Mouse (Mus musculus) urinary bladder, adult 18-20 months (tissue): ENCODE measurements at regions not wholly inside any gene's neighbourhood (a gene's known extent, or its start where the extent isn't known, plus 50 kb on each side); places are given as distances from the start of the nearest gene placed in this dataset.

Source experiments
- DNase-seq, 2 experiments: peaks; one replicate each; pipeline ENCODE4 v3.0.0; 2022; ENCODE audit warnings: low spot score in 2 of 2, mixed read lengths in 2 of 2

GRCm38 (mm10) chr13:28645881-28646280 lies 307.6 kb downstream of the Sox4 start:
- no peak for DNase-seq

- DNase-seq, result no peak
Observed at GRCm38 (mm10) chr13:28644846-28645574, 308.5 kb downstream of the Sox4 start.

GRCm38 (mm10) chr13:28640826-28641225 lies 312.7 kb downstream of the Sox4 start:
- DNase-seq, result no peak

GRCm38 (mm10) chr13:28635230-28635950 lies 318.1 kb downstream of the Sox4 start:
- no peak for DNase-seq

DNA sequence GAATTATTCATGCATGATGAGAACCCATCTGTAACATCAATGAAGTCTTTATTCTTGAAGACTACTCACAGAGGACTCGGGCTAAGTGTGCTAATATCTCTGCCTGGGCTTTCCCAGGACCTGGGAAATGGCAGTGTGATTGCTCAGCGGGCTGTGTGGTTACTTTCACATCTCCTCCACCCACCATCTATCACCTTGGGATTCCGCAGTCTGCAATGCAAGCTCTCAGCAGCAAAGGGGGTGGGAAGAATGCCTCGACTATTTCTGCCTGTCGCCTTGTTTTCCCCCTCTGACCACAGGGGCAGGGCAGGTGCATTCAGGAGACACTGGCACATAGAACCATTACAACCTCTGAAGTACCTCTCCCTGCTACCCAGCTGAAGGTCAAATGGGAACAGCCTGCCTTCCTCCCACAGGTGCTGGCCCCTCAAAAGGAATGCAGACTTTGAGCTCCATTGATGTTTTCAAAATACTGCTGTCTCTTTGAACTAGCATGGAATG lies 319.9 kb downstream of the Sox4 start:
- DNase-seq, result no peak

DNA sequence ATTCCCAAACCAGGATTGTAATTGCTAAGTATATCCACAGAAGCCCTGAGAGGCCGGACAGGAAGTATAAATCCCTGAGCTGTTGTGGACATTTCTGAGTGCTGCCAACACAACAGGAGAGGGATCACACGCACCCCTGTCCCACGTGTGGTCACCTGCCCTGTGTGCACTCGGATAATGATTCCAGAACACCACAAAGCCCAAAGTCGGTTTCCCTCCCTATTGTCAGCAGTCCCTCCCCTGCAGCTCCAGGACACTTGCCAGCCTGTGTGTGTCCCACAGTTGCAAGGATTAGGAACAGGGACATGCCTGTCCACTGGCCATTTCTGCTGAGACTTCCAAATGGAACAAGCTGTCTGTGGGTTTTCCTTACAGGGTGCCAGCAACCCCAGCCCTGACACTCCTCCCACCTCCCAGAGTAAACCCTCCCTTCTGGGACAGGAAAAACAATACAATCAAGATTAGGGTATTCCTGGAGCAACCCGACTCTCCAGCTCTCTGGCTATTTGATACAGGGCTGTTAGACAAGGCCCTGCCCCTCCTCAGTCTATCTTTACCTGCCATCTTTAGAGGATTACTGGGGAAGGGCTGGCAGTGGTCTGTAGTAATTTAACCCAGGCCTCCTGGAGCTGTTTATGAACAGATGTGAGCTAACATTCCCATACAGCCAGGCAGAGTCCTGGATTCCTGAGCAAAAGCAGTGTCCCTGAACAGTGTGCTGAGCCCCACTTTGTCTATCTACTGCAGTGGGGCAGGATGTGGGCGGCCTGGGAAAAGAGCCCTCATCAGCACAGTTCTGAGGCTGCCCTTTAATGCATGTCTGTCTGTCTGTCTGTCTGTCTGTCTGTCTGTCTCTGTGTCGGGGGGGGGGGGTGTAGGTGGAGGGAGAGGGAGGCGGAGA lies 323.8 kb downstream of the Sox4 start:
- DNase-seq, result no peak

DNA sequence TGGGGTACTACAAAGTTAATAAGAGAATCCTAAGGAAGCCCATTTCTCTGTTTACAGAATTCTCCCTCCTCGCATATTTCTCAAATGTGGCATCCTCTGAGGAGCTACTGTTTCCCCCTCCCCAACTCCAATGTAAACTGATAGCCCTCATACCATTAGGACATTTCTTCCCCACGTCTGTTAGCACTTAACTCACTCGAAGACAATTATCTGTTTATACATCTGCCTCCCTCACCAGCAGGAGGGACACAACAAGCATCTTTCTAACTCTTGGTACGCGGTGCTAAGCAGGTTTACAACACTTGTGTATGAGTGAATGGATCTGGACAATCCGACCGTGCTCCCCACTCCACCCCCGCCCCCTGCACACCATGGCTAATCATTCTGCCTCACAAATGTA lies 324.8 kb downstream of the Sox4 start:
- DNase-seq, result no peak

- DNase-seq, result no peak
Observed at GRCm38 (mm10) chr13:28618961-28619360, 334.6 kb downstream of the Sox4 start.

GRCm38 (mm10) chr13:28617503-28617902 lies 336.0 kb downstream of the Sox4 start:
- DNase-seq, result no peak

- DNase-seq, result no peak
Observed at GRCm38 (mm10) chr13:28616645-28617381, 336.7 kb downstream of the Sox4 start.

GRCm38 (mm10) chr13:28607551-28608114 lies 345.9 kb downstream of the Sox4 start:
- no peak for DNase-seq

- DNase-seq, result no peak
Observed at GRCm38 (mm10) chr13:28606651-28607050, 346.9 kb downstream of the Sox4 start.

- DNase-seq, result no peak
Observed at GRCm38 (mm10) chr13:28605833-28606232, 347.7 kb downstream of the Sox4 start.

DNA sequence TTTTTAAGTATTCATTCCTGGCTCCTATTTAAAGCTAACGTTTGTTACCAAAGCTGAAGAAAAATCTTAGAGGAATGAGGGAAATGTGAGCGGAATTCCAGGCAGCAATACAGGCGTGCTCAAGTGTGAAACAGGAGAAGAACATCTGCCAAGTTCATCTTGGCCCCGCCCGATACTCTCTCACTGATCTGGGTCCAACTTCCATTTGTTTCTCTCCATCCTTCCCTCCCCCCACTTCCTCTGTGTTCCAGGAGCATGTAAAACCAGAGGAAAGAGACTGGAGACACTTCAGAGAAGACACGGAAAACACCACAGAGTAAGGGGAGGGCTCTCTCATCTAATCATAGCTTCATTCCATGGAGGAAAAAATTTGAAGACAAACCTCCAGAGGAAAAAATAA lies 346.7 kb downstream of the Gm11361 start:
- no peak for DNase-seq

DNA sequence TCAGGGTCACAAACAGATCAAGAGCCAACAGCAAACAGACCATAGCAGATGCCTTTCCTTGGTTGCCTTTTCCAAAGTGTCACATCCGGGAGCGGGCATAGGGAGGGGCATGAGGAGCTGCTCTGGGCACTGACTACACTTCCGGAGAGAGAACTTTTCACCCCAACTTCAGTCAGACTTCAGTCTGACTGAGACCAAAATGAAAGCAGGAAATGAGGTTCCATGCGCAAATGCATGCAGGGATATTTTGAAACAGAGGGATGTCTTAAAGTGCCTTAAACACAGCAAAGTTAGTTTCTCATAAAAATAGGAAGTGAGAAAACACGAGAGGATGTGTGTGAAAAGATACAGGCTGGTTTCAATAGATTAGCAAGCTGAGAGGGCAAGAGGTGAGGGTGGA lies 343.5 kb downstream of the Gm11361 start:
- DNase-seq, result no peak

DNA sequence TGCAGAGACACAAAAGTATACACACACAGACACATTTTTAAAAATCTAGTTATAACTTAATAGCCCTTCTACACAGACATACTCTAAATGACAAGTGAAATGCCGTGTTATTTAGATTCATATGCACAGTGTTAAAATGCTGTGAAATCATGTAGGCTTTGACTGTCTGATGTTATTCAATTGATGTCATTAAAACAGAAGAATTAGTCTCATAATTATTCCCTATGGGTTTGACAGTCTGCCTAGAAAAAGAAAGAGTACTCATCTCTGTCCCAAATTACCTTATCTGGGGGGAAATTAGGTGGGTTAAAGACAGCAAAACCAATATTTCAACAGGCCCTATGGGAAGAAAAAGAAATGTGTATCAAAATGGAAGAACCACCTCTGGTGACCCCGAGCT lies 339.0 kb downstream of the Gm11361 start:
- DNase-seq, result no peak

DNA sequence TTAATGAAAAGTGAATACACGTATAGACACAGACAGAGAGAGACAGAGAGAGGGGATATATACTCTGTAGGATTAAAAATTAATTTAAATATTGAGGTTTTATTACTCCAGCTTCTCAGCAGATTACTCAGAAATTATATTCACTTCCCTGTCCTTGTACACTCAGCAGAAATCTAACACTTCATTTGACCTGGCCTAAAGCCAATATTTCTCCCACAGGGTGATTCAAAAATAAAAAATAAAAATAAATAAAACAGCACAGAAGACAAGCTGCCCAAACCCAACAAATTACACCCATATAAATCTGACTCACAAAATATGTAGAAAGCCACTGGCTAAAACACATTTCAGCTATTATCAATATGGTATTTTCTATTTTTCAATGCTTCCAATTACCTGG lies 334.8 kb downstream of the Gm11361 start:
- no peak for DNase-seq

DNA sequence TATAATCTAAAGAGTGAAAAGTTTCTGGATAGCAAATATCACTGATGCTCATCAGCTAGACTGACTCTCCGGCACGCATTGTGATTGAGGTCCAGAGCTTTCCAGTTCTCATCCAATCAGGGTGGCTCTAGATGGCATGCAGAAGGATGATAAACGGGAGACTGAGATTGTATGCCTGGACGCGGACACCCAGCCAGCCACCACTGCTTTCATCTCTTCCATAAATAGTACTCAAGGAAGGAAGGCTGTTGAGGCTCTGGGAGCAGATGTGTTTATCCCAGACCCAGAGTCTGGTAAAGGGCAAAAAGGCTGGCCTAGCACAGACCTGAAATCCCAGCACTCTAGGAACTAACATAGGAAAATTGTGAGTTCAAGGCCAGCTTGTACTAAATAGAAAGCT lies 330.6 kb downstream of the Gm11361 start:
- DNase-seq, result no peak

DNA sequence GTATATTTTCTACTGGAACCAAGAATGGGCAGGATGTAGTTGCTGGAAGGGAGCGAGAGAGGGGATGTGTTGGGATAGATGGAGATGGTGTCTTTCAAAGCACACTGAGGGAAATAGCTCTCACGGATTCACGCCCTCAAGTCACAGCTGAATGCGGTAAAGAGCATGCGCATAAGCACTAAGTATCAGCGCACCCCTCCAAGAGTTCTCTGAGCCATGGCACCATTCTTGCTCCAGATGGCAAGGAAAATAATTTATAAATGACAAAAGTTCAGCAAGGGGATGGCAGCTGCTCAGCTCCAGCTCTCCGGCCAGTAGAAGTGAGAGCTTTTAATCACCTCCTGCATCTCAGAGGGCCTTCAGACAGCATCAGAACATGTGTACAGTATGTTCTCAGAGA lies 329.4 kb downstream of the Gm11361 start:
- DNase-seq, result no peak

- no peak for DNase-seq
Observed at GRCm38 (mm10) chr13:28586140-28586539, 328.8 kb downstream of the Gm11361 start.

GRCm38 (mm10) chr13:28583617-28584016 lies 326.3 kb downstream of the Gm11361 start:
- DNase-seq, result no peak
